Mouse (Mus musculus) neural tube, embryonic 11.5 days (tissue): ENCODE data around the gene Mat1a. TPM values are rescaled to one million over a fixed set of nuclear protein-coding genes. Genes with fewer than 3 reads are reported as not detected.

Experiments used
- ATAC-seq: fragments of 200-750 bp; cut with Nextera tagmentation; 2 replicates; pipeline ENCODE4 v1.8.0; 2017; ENCODE audit warnings: moderate number of reproducible peaks, mild to moderate bottlenecking, moderate TSS enrichment, moderate library complexity; ENCODE audit not compliant: insufficient read depth, low FRiP score, low TSS enrichment
- DNase-seq: peaks from one replicate; pipeline ENCODE4 v3.0.0-alpha.2; 2015; ENCODE audit warnings: low spot score
- H3K27ac ChIP-seq: fragments of 300-500 bp; sonication (generic); 2 replicates; pipeline ENCODE4 v1.5.1; 2014; ENCODE audit warnings: low read depth, mild to moderate bottlenecking, low read length
- H3K27me3 ChIP-seq: fragments of 300-500 bp; sonication (generic); 2 replicates; pipeline ENCODE4 v1.6.1; 2014; ENCODE audit warnings: mild to moderate bottlenecking, low read length, mixed read lengths; ENCODE audit not compliant: control insufficient read depth, insufficient read depth
- H3K36me3 ChIP-seq: fragments of 300-500 bp; sonication (generic); 2 replicates; pipeline ENCODE4 v1.6.1; 2014; ENCODE audit warnings: mild to moderate bottlenecking, low read length, moderate library complexity, mixed read lengths; ENCODE audit not compliant: control insufficient read depth, insufficient read depth
- H3K4me1 ChIP-seq: fragments of 300-500 bp; sonication (generic); 2 replicates; pipeline ENCODE4 v1.6.1; 2014; ENCODE audit warnings: low read length, mixed read lengths; ENCODE audit not compliant: control insufficient read depth, insufficient read depth
- H3K4me2 ChIP-seq: fragments of 300-500 bp; sonication (generic); 2 replicates; pipeline ENCODE4 v1.6.1; 2014; ENCODE audit warnings: low read depth, mild to moderate bottlenecking, moderate library complexity
- H3K4me3 ChIP-seq: fragments of 300-500 bp; sonication (generic); 2 replicates; pipeline ENCODE4 v1.5.1; 2014; ENCODE audit warnings: low read depth, low read length
- H3K9ac ChIP-seq: fragments of 300-500 bp; sonication (generic); 2 replicates; pipeline ENCODE4 v1.6.1; 2014; ENCODE audit warnings: mild to moderate bottlenecking, low read length
- H3K9me3 ChIP-seq: fragments of 300-500 bp; sonication (generic); 2 replicates; pipeline ENCODE4 v1.6.1; 2016; ENCODE audit warnings: low read length; ENCODE audit not compliant: control insufficient read depth
- WGBS: fragments of 180-500 bp; shearing (Covaris S2); extraction: QIAGEN DNeasy Blood & Tissue Kit; methylation state at CpG from one replicate; pipeline ENCODE4 v1.1.7; 2014; 5-methylcytosine and 5-hydroxymethylcytosine counted together
- polyA plus RNA-seq: library from polyadenylated mRNA; unstranded; fragments of >200 nt; fragmentation: Nextera tagmentation; extraction: Ambion mirVana; gene quantifications from 2 replicates; pipeline ENCODE4 v1.2.1, GENCODE M21; 2014

The Mat1a gene
- polyA plus RNA-seq, 1 experiment from 2014 or later: not detected

DNA sequence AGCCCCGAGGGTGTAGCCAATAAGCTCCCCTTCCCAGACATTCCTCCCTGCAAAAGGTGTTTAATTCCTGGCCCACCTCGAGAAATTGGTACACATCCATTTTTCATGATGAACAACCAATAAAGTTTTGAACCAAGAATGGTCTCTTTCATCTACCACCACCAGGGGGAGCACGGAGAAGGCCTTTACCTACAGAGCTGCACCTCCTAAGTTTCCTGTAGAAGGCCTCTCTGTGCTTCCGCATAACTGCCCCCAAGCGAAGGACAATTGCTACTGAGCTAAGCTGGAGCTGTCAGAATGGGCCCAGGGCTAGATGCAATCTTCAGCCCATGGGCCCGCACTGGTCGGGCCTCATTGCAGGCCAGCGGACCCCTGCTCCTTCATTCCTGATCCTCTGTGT lies 14.1 kb upstream of the Mat1a start:
- ATAC-seq (no peak), DNase-seq (no peak)
- H3K36me3 ChIP-seq: no peaks in the 10 kb centered on the region
- no peaks in the 10 kb centered on the region for H3K27me3 ChIP-seq
- 56% methylated on average over 8 of the region's 8 CpGs for WGBS
- H3K27ac ChIP-seq: no peak overlapping the region
- no peaks in the 10 kb centered on the region for H3K9me3 ChIP-seq
- H3K4me3 ChIP-seq: no peak overlapping the region
- no peaks in the 10 kb centered on the region for H3K4me1 ChIP-seq
- H3K4me2 ChIP-seq: no peak overlapping the region
- H3K9ac ChIP-seq: no peak overlapping the region

DNA sequence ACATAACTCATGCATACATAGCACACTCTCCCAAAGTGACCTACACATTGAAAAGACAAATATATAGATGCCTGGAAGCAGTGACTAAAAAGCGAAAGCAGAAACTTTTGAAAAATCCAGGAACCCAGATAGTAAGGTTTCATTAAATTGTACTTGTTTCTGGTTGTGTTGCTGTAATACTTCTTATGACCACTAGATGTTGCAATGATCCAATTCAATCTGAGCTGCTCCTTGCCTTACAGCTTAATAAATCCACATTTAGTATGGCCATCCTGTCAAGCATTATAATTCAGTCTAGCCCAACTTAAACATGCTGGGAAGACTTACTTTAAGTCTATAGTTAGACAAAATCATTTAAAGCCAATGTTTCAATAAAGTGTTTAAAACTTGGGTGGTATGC lies 10.7 kb upstream of the Mat1a start:
- ATAC-seq (no peak), DNase-seq (no peak)
- WGBS: 73% methylated on average over 1 of the region's 1 CpGs

DNA sequence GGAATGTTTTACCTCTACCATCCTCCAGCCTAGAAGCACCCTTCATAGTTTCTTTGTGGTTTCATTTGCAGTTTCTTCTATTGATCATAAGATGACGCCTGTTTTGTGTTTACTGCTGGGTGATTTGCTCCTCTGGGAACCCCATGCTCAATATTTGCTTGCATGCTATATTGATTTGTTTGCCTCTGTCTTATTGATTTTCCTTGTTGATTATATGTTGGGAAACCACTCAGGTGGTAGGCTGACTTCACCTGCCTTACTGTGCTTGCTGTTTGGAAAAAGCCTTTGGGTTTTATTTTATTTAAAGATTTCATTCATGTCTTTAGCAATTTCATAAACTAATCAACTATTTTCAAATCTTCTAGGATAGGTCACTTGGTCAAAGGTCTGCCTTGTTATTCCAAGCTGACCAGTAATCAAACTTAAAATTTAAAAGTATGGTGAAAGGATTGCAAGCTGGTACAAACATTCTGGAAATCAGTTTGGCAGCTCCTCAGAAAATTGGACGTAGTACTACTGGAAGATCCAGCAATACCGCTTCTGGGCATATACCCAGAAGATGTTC lies 8.5 kb upstream of the Mat1a start:
- H3K27ac ChIP-seq: no peak overlapping the region
- WGBS: 94% methylated on average over 3 of the region's 3 CpGs
- no peaks in the 10 kb centered on the region for H3K36me3 ChIP-seq
- DNase-seq (no peak), ATAC-seq (no peak)
- no peak overlapping the region for H3K4me2 ChIP-seq
- no peaks in the 10 kb centered on the region for H3K4me1 ChIP-seq
- H3K9ac ChIP-seq: no peak overlapping the region
- no peaks in the 10 kb centered on the region for H3K9me3 ChIP-seq
- H3K27me3 ChIP-seq: no peaks in the 10 kb centered on the region
- H3K4me3 ChIP-seq: no peak overlapping the region

More for the DNA sequence above, 10.7 kb upstream of the Mat1a start:
- H3K27me3 ChIP-seq: no peaks in the 10 kb centered on the region
- H3K4me2 ChIP-seq: no peak overlapping the region
- H3K4me3 ChIP-seq: no peak overlapping the region
- no peaks in the 10 kb centered on the region for H3K4me1 ChIP-seq
- no peak overlapping the region for H3K9ac ChIP-seq
- H3K27ac ChIP-seq: no peak overlapping the region
- no peaks in the 10 kb centered on the region for H3K9me3 ChIP-seq
- H3K36me3 ChIP-seq: no peaks in the 10 kb centered on the region

DNA sequence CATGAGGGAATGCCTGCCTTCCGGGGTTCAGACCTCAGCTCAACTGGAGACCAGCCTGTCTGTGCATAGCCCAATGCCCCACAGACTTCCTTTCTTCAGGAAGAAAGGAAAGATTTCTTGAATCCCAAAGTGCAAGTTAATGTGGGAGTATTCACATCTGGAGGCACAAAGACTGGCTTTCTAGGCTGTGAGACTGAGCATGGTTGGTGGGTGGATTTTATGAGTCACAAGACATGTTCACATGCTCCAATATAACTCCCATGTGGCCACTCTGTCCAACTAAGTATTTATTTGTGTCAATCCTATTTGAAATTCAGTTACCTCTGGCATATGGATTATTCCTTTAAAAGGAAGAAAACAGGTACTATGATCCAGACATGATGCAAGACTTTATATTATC lies 6.1 kb upstream of the Mat1a start:
- no peaks in the 10 kb centered on the region for H3K9me3 ChIP-seq
- H3K36me3 ChIP-seq: no peaks in the 10 kb centered on the region
- no peaks in the 10 kb centered on the region for H3K27me3 ChIP-seq
- WGBS: 85% methylated on average over 1 of the region's 1 CpGs
- H3K4me1 ChIP-seq: no peaks in the 10 kb centered on the region
- H3K4me3 ChIP-seq: no peak overlapping the region
- DNase-seq (no peak), ATAC-seq (no peak)
- H3K27ac ChIP-seq: no peak overlapping the region
- H3K4me2 ChIP-seq: no peak overlapping the region
- H3K9ac ChIP-seq: no peak overlapping the region

DNA sequence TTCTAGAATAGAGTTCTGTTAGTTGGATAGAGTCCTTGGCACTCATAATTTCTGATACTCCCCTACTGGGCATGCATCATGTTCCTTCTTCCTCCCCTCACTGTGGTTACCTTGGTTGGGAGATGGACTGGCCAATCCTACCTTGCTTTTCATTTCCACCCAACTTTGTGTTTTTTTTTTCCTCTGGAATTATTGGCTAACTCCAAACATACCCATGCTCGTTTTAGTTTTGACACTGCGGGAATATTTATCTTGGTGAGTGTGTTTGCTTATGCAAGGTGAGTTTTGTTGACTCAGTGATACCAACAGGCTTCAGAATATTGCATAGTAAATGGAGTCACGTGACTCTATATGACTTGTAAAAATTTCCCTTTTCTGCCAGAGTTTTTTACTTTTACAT lies 4.1 kb upstream of the Mat1a start:
- H3K9me3 ChIP-seq: no peaks in the 10 kb centered on the region
- no peaks in the 10 kb centered on the region for H3K36me3 ChIP-seq
- 86% methylated on average over 3 of the region's 3 CpGs for WGBS
- H3K27ac ChIP-seq: no peak overlapping the region
- no peak for ATAC-seq
- H3K27me3 ChIP-seq: no peaks in the 10 kb centered on the region
- H3K9ac ChIP-seq: no peak overlapping the region
- no peak overlapping the region for H3K4me2 ChIP-seq
- no peak overlapping the region for H3K4me3 ChIP-seq
- DNase-seq: no peak
- H3K4me1 ChIP-seq: no peaks in the 10 kb centered on the region

DNA sequence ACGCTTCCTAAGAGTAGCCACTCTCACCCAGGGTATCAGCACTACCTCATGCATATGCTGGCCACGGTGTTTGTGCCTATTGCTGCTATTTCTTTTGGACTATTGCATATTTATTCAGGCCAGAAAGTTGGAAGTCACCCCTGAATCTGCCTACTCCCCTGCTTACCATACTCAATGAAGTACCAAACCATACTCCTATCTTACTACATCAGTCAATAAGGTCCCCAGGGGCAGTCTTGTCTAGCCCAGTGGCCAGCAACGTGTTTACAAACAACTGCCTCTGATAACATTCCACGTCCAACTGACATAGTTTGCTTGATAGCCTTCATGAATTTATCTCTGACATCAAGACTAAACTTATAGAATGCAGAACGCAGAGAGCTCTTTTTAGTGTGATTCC lies 3.6 kb upstream of the Mat1a start:
- no peak overlapping the region for H3K4me3 ChIP-seq
- H3K36me3 ChIP-seq: no peaks in the 10 kb centered on the region
- H3K4me1 ChIP-seq: no peaks in the 10 kb centered on the region
- no peaks in the 10 kb centered on the region for H3K9me3 ChIP-seq
- 86% methylated on average over 5 of the region's 5 CpGs for WGBS
- DNase-seq: no peak
- no peak overlapping the region for H3K4me2 ChIP-seq
- no peaks in the 10 kb centered on the region for H3K27me3 ChIP-seq
- no peak overlapping the region for H3K27ac ChIP-seq
- H3K9ac ChIP-seq: no peak overlapping the region
- ATAC-seq: no peak

DNA sequence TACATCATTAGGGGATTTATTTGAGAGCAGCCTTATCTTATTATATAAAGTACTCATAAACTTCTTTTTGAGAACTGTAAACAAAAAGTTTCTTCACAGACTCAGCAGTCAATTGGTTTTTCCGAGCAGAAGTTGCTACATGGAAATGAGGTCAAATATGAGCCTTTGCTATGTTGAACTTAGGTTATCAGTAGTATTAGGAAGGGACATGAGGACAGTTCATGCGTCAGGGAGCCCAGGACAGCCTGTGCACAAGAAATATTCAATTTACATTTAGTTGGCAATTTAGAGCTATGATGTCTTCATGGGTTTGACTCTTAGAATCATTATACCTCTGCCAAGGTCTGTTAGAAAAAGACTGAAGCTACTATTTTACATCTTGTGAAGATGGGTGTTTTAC lies 2.6 kb upstream of the Mat1a start:
- no peak overlapping the region for H3K4me3 ChIP-seq
- ATAC-seq (no peak), DNase-seq (no peak)
- no peaks in the 10 kb centered on the region for H3K9me3 ChIP-seq
- H3K36me3 ChIP-seq: no peaks in the 10 kb centered on the region
- no peak overlapping the region for H3K9ac ChIP-seq
- H3K27ac ChIP-seq: no peak overlapping the region
- 82% methylated on average over 2 of the region's 2 CpGs for WGBS
- H3K4me2 ChIP-seq: no peak overlapping the region
- H3K27me3 ChIP-seq: no peaks in the 10 kb centered on the region
- H3K4me1 ChIP-seq: no peaks in the 10 kb centered on the region

DNA sequence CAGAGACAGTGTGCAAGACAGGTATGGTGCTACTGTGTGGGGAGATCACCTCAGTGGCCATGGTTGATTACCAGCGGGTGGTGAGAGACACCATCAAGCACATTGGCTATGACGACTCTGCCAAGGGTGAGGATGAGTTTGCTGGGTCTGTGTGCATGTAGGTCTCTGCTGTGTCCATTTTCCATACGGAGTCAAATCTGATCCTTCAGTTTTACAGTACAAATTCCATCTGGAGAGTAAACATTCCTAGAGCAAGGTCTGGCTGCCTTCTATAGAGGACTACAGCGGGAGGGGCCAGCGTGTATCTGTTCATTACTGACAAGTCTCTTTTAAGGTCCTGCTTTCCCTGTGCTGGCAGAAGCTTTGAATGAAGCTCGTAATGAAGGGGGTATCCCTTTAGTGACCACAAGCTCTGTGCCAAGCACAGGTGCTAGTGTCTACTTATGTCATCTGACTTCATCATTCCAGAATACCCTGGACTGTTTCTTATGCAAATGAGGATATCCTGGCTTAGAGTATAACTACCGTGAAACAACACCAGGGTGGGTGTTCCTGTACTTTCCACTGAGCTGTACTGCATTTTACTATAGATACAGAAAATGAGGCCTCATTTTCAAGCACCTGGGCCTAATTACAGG lies 6.3 kb downstream of the Mat1a start:
- DNase-seq (no peak), ATAC-seq (no peak)
- no peak overlapping the region for H3K4me2 ChIP-seq
- no peak overlapping the region for H3K9ac ChIP-seq
- no peak overlapping the region for H3K27ac ChIP-seq
- H3K27me3 ChIP-seq: no peaks in the 10 kb centered on the region
- no peak overlapping the region for H3K4me3 ChIP-seq
- 90% methylated on average over 7 of the region's 7 CpGs for WGBS
- no peaks in the 10 kb centered on the region for H3K36me3 ChIP-seq
- H3K4me1 ChIP-seq: no peaks in the 10 kb centered on the region
- H3K9me3 ChIP-seq: no peaks in the 10 kb centered on the region

DNA sequence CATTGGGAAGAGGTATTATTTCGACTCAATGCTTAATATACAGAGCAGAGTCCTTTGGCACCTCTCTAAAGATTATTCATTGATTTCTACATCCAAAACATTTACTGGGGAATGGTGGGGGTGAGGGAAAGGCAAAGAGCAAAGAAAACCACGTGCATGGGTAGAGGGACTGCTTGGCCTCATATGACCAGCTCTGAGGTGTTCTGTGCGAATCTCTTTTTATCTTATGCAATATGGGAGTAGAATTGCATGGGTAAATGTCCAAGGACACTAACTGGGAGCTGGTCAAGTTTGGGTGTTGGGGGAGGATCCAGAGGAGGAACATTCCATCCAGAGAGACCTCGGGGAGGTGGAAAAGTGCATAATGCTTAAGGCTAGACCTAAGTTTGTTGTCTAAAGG lies 8.1 kb downstream of the Mat1a start:
- DNase-seq: no peak
- ATAC-seq: no peak
- Histone ChIP-seq H3K4me2 (no peak overlapping the region), H3K27ac (no peak overlapping the region), H3K4me1 (no peaks in the 10 kb centered on the region), H3K36me3 (no peaks in the 10 kb centered on the region), H3K9me3 (no peaks in the 10 kb centered on the region), H3K9ac (no peak overlapping the region), H3K27me3 (no peaks in the 10 kb centered on the region), H3K4me3 (no peak overlapping the region)
- 81% methylated on average over 4 of the region's 4 CpGs for WGBS
